In the genomic region with DNA sequence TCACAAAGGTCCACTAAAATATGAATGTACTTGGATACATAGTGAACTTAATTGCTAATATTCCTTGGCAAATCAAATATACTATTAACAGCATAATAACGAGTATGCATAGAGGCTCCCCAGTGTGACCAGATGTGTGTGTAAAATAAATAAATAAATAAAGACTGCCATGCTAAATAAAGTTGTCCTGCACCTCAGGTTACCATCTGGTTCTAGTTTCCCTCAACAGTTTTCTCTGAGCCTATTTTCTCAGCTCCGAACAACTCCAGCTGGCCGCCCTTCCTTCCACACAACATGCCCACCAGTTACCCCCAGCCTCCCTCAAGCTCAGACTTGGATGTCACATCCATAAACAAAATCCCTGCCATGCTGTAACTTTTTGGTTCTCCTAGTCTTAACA, we compare ENCODE assay signal across 24 mouse cellular contexts.
DNase-seq lines count a peak whose midpoint lies in the region; ATAC-seq and TF ChIP-seq lines count a peak whose summit lies in the region.
"Had no signal": no experiment of that assay in that cellular context is flagged by ENCODE, and none has a peak within 500 bp of the region (broad histone marks: within the 10 kb centered on the region; RNA-seq: fewer than 3 reads in every experiment).

No protein-coding gene starts in this region.

- WGBS in lung, embryonic 14.5 days, result 50% methylated on average over 3 of the region's 3 CpGs
- WGBS in forebrain, postnatal 0 days, result 51% methylated on average over 3 of the region's 3 CpGs
- WGBS in limb, embryonic 14.5 days, result 23% methylated on average over 3 of the region's 3 CpGs

- no peak overlapping the region for H3K4me3 ChIP-seq in lung, embryonic 14.5 days (ENCODE audit: low read depth, low read length)
- H3K4me3 ChIP-seq in forebrain, postnatal 0 days (ENCODE audit: low read depth, low read length), result no peak overlapping the region
- no peak overlapping the region for H3K4me3 ChIP-seq in limb, embryonic 14.5 days (replicated peaks; ENCODE audit: low read length)
- H3K4me3 ChIP-seq: heart, embryonic 13.5 days; hindbrain, embryonic 15.5 days; liver, embryonic 13.5 days; midbrain, embryonic 15.5 days; myocyte; stomach, embryonic 15.5 days had no signal

- ATAC-seq in lung, embryonic 14.5 days (ENCODE audit: insufficient read depth), result no peak; the same call in 1 of the 2 replicates
- no peak for ATAC-seq in forebrain, postnatal 0 days
- peak; percentile 71 for ATAC-seq in limb, embryonic 14.5 days (ENCODE audit: low FRiP score, low read depth)
- ATAC-seq in erythroblast, adult 5-6 weeks (replicated peaks; ENCODE audit: low FRiP score, poor library complexity, severe bottlenecking), result no peak
- no peak for ATAC-seq in cerebellum, adult (ENCODE audit: insufficient number of reproducible peaks, low FRiP score, low TSS enrichment)
- ATAC-seq: intestine, postnatal 0 days; midbrain, embryonic 15.5 days had no signal

- DNase-seq in lung, embryonic 14.5 days, result peak; percentile 16
- no peak for DNase-seq in lung, postnatal 36 days
- DNase-seq in embryo, embryonic 9.5 days (ENCODE audit: extremely low spot score), result peak; percentile 14
- DNase-seq in forebrain, postnatal 0 days, result peak; percentile 30
- DNase-seq in limb, embryonic 14.5 days (ENCODE audit: low spot score), result peak; percentile 37
- DNase-seq in B cell, adult 2 months, result no peak
- DNase-seq: adrenal gland, adult 8-10 months; cerebellum, adult 11 months; cerebellum, postnatal 25 days; gastrocnemius, postnatal 10 days; heart, adult 11 months; heart, postnatal 36 days; liver, embryonic 13.5 days; right cerebral cortex, postnatal 14 days; thymus, adult 18-20 months; thymus, postnatal 4 days had no signal

- TF ChIP-seq POLR2A in limb, embryonic 14.5 days (IDR thresholded peaks at IDR 0.05; ENCODE audit: borderline replicate concordance, extremely low read depth, insufficient read depth, insufficient read length), result no peak

- TF ChIP-seq CTCF in lung, embryonic 14.5 days (IDR thresholded peaks at IDR 0.05; ENCODE audit: low read depth), result no peak
- no peak for TF ChIP-seq CTCF in forebrain, postnatal 0 days (IDR thresholded peaks at IDR 0.05; ENCODE audit: low read depth)

- H3K9ac ChIP-seq in lung, embryonic 14.5 days, result no peak overlapping the region
- H3K9ac ChIP-seq in forebrain, postnatal 0 days, result no peak overlapping the region
- H3K9ac ChIP-seq in limb, embryonic 14.5 days (ENCODE audit: low read depth, low read length, severe bottlenecking), result no peak overlapping the region
- H3K9ac ChIP-seq: heart, embryonic 13.5 days; hindbrain, embryonic 15.5 days; liver, embryonic 13.5 days; midbrain, embryonic 15.5 days; stomach, embryonic 15.5 days had no signal

- no peaks in the 10 kb centered on the region for H3K9me3 ChIP-seq in lung, embryonic 14.5 days (ENCODE audit: low read depth, low read length)
- H3K9me3 ChIP-seq in forebrain, postnatal 0 days (ENCODE audit: low read length), result no peaks in the 10 kb centered on the region
- H3K9me3 ChIP-seq in limb, embryonic 14.5 days (ENCODE audit: control insufficient read depth, low read length), result no peaks in the 10 kb centered on the region
- H3K9me3 ChIP-seq: hindbrain, embryonic 15.5 days; liver, embryonic 13.5 days; midbrain, embryonic 15.5 days; stomach, embryonic 15.5 days had no signal

- H3K27ac ChIP-seq in lung, embryonic 14.5 days (ENCODE audit: low read depth), result no peak overlapping the region
- no peak overlapping the region for H3K27ac ChIP-seq in forebrain, postnatal 0 days (ENCODE audit: low read depth, low read length)
- H3K27ac ChIP-seq in limb, embryonic 14.5 days (replicated peaks; ENCODE audit: low read depth, low read length), result no peak overlapping the region
- H3K27ac ChIP-seq: heart, embryonic 13.5 days; hindbrain, embryonic 15.5 days; liver, embryonic 13.5 days; midbrain, embryonic 15.5 days; stomach, embryonic 15.5 days had no signal

- H3K4me2 ChIP-seq in lung, embryonic 14.5 days, result no peak overlapping the region
- H3K4me2 ChIP-seq in forebrain, postnatal 0 days (ENCODE audit: low read depth), result no peak overlapping the region
- H3K4me2 ChIP-seq in limb, embryonic 14.5 days (replicated peaks; ENCODE audit: low read depth, low read length, severe bottlenecking), result no peak overlapping the region
- H3K4me2 ChIP-seq: heart, embryonic 13.5 days; hindbrain, embryonic 15.5 days; liver, embryonic 13.5 days; midbrain, embryonic 15.5 days; stomach, embryonic 15.5 days had no signal

- no peaks in the 10 kb centered on the region for H3K27me3 ChIP-seq in lung, embryonic 14.5 days (ENCODE audit: insufficient read depth, low read length)
- no peaks in the 10 kb centered on the region for H3K27me3 ChIP-seq in forebrain, postnatal 0 days (ENCODE audit: insufficient read depth, low read length)
- no peaks in the 10 kb centered on the region for H3K27me3 ChIP-seq in limb, embryonic 14.5 days (ENCODE audit: control insufficient read depth, insufficient read depth, low read length)
- H3K27me3 ChIP-seq: heart, embryonic 13.5 days; hindbrain, embryonic 15.5 days; liver, embryonic 13.5 days; midbrain, embryonic 15.5 days; stomach, embryonic 15.5 days had no signal

- H3K36me3 ChIP-seq in lung, embryonic 14.5 days (ENCODE audit: insufficient read depth), result no peaks in the 10 kb centered on the region
- no peaks in the 10 kb centered on the region for H3K36me3 ChIP-seq in forebrain, postnatal 0 days (ENCODE audit: insufficient read depth)
- H3K36me3 ChIP-seq in limb, embryonic 14.5 days (ENCODE audit: control insufficient read depth, insufficient read depth, low read length), result no peaks in the 10 kb centered on the region
- H3K36me3 ChIP-seq: heart, embryonic 13.5 days; hindbrain, embryonic 15.5 days; liver, embryonic 13.5 days; midbrain, embryonic 15.5 days; stomach, embryonic 15.5 days had no signal

- no peaks in the 10 kb centered on the region for H3K4me1 ChIP-seq in lung, embryonic 14.5 days (ENCODE audit: insufficient read depth)
- H3K4me1 ChIP-seq in forebrain, postnatal 0 days (ENCODE audit: insufficient read depth), result no peaks in the 10 kb centered on the region
- H3K4me1 ChIP-seq in limb, embryonic 14.5 days (ENCODE audit: control insufficient read depth, insufficient read depth, low read length), result 0 out of 2 replicates have a peak, but pooled peaks cover 3% of the 10 kb centered on the region
- H3K4me1 ChIP-seq: heart, embryonic 13.5 days; hindbrain, embryonic 15.5 days; liver, embryonic 13.5 days; midbrain, embryonic 15.5 days; stomach, embryonic 15.5 days had no signal

Comparison
In these comparisons a context has a peak if more than half of its experiments do, and no peak if none do; other contexts are left out.
1. DNase-seq: peak in lung, embryonic 14.5 days (single experiment), embryo, embryonic 9.5 days (single experiment), forebrain, postnatal 0 days (single experiment) and limb, embryonic 14.5 days (single experiment); none in lung, postnatal 36 days (single experiment) and B cell, adult 2 months (0 of 2).